Mouse (Mus musculus) E14TG2a.4 (cell line): ENCODE data around the gene Cmtm4.

Source experiments
- CTCF ChIP-seq: conservative IDR thresholded peaks from 2 replicates; pipeline ENCODE4 v1.5.1; 2014; ENCODE audit warnings: low read length
- NANOG ChIP-seq: IDR thresholded peaks from 2 replicates; pipeline ENCODE4 v1.6.1; 2014; ENCODE audit warnings: borderline replicate concordance, low read length, mixed read lengths

DNA sequence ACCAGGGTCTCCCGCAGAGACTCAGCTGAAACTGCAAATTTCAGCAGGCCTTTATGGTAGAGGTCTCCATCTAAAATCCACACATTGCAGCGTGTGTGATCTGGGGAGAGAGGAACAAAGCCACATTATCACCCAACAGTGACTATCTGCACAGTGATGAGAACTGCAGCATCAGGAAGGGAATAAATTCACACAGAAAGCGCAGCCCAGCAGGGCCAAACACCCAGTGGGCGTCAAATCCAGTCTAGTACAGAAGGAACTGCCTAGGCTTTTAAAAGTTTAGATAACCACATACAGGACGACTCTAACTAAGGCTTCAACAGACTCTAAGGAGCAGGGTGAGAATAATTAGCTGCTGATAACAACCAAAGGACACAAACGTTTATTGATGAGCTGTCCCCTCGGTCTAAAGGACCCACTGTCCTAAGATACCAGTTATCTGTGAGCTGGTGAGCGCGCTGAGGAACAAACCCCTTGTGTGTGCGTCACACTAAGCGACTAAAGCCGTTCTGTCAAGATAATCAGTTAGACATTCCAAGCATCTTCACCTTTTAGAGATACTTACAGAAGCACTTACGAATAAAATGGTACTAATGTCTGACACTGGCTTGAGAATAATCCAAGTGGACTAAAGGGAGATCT, 42.0 kb upstream of the Cmtm4 start:
- TF ChIP-seq CTCF: no peak
- TF ChIP-seq NANOG: no peak
